Mouse (Mus musculus): ENCODE results near the gene Stom.

The Stom gene

GRCm38 (mm10) chr2:35336388-35337280, at the start of gene Stom:
TSS of gene Stom (minus strand) at chr2:35336976.
- peak; percentile 98 for DNase-seq (ENCODE audit: low read depth)

DNA sequence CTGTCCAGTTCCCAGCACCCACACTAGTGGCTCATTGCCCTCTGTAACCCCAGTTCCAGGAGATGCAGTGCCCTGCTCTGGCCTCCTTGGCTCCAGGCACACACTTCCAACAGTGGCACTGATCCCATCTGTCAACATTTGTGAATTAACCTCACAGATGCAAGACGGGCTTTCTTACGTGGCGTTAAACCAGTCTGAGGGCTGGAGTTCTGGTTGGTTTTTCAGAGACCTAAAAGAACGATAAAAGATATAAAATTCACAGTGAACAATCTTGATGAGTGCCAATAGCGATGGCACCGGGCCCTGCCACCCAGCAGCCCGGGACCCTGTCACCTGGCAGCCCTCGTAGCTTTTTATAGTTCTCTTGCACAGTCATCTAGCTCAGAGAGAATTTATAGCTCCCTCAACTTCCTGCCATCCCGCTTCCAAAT, 48.7 kb upstream of the Stom start:
- DNase-seq (ENCODE audit: low read depth) = no peak

DNA sequence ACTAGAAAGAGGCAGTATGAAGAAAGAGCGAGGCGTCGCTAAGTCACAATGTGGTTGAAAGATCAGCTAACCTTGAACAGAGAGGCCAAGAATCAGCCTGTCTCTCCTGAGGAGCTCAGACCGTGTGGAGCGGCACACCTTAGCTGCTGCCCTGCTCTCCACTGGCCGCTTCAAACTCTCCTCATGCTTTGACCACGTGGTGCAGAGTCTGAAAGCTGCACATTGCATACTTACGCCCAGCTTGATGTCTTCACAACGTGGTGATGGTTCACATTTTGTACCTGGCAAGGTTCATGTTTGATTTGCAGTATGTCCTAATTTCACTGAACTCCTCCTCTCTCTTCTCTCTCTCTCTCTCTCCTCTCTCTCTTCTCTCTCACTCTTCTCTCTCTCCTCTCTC, 42.5 kb upstream of the Stom start:
- no peak for DNase-seq (ENCODE audit: low read depth)

DNA sequence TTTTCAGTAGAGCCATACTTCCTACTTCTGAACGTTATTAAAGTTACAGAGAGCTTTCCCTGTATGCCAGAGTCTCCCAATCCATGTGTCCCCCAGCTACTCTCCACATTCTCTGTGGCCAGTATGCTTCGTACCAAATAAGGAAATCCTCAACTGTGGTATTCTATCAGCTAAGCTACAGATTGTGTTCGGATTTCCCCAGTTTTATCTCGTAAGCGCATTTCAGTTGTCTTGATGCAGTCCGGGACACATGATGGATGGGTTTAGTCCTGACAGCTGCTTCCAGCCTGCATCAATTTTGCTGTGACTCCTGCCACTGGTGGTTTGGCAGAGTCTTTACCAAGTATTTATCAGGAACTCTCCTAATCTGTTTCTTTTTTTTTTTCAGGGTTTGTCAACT, 40.8 kb upstream of the Stom start:
- DNase-seq (ENCODE audit: low read depth) = no peak

GRCm38 (mm10) chr2:35373003-35373402, 36.2 kb upstream of the Stom start:
- DNase-seq (ENCODE audit: low read depth) = peak; percentile 74

DNA sequence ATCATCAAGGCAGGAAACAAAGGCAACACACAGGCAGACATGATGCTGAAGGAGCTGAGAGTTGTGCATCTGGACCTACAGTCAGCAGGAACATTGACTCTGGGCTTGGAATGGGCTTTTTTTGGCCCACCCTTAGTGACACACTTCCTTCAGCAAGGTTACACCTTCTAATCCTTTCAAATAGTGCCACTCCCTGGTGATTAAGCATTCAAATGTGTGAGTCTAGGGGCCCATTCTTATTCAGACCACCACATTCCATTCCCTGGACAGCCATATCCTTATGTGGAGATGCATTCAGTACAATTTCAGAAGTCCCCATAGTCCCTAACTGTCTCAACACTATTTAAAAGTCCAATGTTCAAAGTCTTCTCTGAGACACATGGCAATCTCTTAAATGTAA, 33.9 kb upstream of the Stom start:
- no peak for DNase-seq (ENCODE audit: low read depth)

DNA sequence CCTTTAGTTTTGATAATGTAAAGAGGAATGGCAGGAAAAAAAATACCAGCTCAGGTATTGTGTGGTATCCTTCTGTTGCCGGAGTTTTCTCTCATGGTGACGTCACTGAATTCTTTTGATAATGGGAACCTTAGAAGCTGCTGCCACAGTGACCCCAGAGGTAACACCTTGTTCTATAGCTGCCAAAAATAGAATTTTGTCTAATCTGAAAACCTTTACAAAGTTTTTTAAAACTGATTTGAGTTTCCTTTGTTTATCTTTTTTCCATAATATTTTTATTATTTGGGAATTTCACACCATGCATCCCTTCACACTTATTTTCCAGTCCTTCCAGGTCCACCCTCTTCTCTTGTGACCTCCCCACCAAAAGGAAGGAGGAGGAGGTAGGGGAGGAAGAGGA, 30.9 kb upstream of the Stom start, which contains the start of gene 4930568D16Rik:
Gene 4930568D16Rik (minus strand): TSS at position 101 of the 400 bp plus-strand sequence.
- no peak for DNase-seq (ENCODE audit: low read depth)

GRCm38 (mm10) chr2:35349184-35349583, 12.4 kb upstream of the Stom start:
- DNase-seq (ENCODE audit: low read depth) = peak; percentile 68

DNA sequence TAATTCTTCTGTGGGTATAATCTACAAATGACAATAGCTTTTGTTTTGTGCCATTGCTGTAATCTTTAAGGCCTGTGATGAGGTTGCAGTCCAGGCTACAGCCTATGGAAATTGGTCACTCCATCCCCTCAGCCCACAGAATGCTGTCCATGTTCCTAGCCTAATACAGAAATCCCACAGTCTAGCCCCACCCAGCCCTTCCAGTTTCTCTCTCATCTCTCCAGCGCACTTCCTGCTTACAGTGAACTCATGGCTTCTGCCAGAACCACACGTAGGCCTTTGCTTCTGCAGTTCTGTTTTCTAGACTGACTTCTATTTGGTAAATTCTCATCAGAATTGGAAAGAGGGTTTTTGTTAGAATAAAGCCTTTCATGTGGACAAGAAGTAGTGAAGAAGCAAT, 9.2 kb upstream of the Stom start:
- DNase-seq (ENCODE audit: low read depth) = no peak

DNA sequence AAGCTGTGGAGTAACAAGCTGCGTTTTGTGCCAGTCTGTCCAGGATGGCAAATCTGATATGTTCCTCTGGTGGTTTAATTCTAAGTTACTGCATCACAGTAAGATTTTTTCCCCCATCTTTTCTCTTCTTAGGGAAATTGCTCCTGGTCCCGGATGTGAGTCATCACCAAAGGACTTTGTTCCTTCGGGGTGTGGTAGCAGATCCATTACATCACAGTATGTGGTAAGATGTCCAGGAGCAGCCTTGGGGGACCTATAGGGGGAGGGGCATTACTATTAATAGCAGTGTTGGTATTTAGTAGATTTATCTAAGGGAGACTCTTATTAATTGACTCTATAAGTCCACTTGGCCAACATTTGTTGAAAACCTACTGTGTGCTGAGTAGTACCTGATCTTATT, 5.8 kb upstream of the Stom start:
- DNase-seq (ENCODE audit: low read depth) = no peak

DNA sequence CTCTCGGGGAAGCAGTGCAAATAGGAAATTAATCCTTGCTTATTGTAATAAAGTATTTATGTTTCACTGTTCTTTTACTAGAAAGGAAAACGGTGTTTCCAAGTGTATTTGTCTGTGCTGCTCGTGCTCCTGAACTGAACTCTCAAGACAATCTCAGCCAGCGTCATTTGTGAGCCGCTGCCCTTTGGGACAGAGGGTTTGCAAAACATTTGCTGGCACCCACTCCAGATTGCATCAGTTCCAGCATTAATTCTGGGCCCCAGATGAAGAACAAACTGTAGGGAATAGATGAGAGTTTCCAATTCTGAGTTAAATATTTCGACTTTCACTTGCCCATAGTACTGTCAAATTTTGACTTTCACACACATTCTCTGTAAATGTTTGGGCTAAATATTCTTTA, 1.9 kb upstream of the Stom start:
- DNase-seq (ENCODE audit: low read depth) = no peak

DNA sequence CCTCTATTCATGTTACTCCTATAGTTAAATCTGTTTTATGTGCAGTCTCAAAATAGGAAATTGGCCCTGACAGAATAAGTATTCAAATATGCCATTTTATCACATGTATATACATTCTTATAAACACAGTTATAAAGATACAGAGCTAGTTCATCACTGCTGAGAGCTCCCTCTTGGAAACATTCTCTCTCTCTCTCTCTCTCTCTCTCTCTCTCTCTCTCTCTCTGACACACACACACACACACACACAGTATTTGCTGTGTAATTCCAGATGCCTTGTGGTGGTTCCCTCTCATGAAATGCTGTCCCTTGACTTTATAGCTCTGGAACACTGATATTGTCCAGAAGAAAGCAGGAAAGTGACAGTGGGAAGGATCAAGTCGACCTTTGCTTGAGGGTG, 1.3 kb upstream of the Stom start:
- no peak for DNase-seq (ENCODE audit: low read depth)

- no peak for DNase-seq (ENCODE audit: low read depth)
Measured at GRCm38 (mm10) chr2:35337419-35337818, 643 bp upstream of the Stom start.

DNA sequence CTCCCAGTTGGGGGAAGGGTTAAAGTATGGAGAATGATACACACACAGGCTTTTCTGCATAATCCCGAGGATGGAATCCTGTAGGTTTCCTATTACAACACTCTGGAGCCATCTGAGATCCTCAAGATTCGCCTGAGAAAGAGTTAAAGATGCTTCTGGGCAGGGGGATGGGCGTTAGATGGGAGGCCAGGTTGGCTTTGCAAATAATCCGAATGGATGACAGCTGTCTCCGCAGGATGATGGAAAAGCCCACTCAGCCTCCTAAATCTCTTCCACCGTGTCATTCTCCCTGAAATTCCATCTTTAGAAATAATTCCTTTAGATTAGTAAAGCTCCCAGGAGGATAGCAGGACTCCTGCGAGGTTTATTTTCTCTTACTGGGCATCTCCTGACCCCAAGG, 1.2 kb downstream of the Stom start:
- DNase-seq (ENCODE audit: low read depth) = no peak

GRCm38 (mm10) chr2:35333670-35334069, 3.1 kb downstream of the Stom start:
- no peak for DNase-seq (ENCODE audit: low read depth)

GRCm38 (mm10) chr2:35331205-35331604, 5.6 kb downstream of the Stom start:
- DNase-seq (ENCODE audit: low read depth) = no peak

GRCm38 (mm10) chr2:35329061-35329460, 7.7 kb downstream of the Stom start:
- peak; percentile 63 for DNase-seq (ENCODE audit: low read depth)

GRCm38 (mm10) chr2:35328064-35328792, 8.5 kb downstream of the Stom start:
- peak; percentile 22 for DNase-seq (ENCODE audit: low read depth)

GRCm38 (mm10) chr2:35327583-35327982, 9.2 kb downstream of the Stom start:
- peak; percentile 27 for DNase-seq (ENCODE audit: low read depth)

DNA sequence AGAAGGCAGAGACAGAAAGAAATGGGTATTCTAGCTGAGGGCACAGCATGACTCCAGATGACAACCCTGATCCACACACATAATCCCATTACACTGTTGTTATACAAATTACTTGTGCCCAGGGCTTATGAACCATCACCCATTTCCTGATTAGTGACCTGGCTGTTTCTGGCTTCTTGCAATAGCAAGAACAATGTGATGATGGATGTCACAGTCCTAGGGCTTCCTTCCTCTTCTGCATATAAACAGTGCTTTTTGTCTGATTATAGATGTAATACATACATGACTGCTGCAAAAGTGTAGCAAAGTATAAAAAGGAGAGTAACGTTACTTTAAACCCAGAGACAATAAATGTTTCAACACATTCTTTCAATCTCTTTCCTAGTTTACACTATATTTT, 9.8 kb downstream of the Stom start:
- DNase-seq (ENCODE audit: low read depth) = peak; percentile 12

DNA sequence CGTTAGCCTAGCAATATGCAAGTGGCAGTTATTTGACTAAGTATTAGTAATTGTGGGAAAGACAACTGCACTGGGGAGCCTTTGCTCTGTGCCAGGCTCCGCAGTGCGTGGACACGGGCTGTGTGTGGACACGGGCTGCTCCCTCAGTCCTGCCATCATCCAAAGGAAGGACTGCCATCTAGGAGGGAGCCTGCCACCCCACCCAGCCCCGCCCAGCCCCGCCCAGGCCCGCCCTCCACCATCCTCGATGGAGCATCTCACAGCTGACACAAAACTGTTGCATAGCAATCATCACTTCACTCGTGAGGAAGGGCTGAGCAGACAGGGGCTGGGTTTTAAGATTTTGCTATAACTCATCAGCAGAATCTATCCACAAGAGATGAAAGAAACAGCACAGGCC, 10.8 kb downstream of the Stom start:
- no peak for DNase-seq (ENCODE audit: low read depth)

DNA sequence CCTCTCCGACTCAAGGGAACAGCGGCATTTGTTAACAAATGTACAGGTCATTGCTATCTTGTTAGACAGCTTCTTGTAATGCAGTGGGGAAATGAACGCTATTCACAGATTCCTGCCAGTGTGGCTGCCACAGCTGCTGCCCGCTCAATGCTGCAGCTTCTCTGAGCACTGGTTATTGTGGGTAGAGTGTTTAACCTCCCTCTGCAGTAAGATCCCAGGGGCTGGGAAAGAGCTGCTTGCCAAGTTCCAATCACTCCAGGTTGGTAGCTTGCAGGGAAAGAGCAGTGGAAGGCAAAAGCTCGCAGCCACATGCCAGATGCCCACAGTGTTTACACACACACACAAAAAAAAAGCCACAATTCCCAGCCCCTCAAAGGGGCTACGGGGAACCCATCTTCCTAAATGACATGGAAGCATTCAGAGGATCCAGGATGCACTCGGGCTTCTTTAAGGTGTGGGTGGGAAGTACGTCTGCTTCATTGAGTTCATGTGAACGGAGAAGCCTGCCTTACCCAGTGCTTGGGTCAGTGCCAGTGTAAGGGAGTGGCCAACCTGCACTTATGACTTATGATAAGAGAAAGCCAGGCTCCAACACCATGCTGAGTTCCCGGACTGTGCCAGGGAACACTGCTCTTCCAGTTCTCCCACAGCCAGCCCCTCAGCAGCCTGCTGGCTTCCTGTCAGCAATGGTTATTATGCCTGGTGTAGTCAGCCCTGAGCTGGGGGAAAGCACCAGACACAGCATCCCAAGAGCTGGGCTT, 14.2 kb downstream of the Stom start:
- no peak for DNase-seq (ENCODE audit: low read depth)

Data from induced T-regulatory cell, adult 2 months (primary cell).